Mouse (Mus musculus) midbrain, embryonic 14.5 days (tissue): ENCODE measurements at regions not wholly inside any gene's neighbourhood (a gene's known extent, or its start where the extent isn't known, plus 50 kb on each side); places are given as distances from the start of the nearest gene placed in this dataset.

ENCODE experiments used
- ATAC-seq: fragments of 200-750 bp; cut with Nextera tagmentation; 2 replicates; pipeline ENCODE4 v1.8.0; 2017; ENCODE audit warnings: moderate number of reproducible peaks, moderate library complexity; ENCODE audit not compliant: low FRiP score, low TSS enrichment
- DNase-seq: peaks from one replicate; pipeline ENCODE4 v3.0.0-alpha.2; 2015
- H3K27ac ChIP-seq: fragments of 300-500 bp; sonication (generic); replicated peaks from 2 replicates; pipeline ENCODE4 v1.5.1; 2014; ENCODE audit warnings: mild to moderate bottlenecking, low read depth, low read length, moderate library complexity
- H3K27me3 ChIP-seq: fragments of 300-500 bp; sonication (generic); 2 replicates; pipeline ENCODE4 v1.6.1; 2014; ENCODE audit warnings: low read length, control low read depth, mixed read lengths; ENCODE audit not compliant: control insufficient read depth, insufficient read depth
- H3K36me3 ChIP-seq: fragments of 300-500 bp; sonication (generic); 2 replicates; pipeline ENCODE4 v1.6.1; 2014; ENCODE audit warnings: low read length, control low read depth; ENCODE audit not compliant: control insufficient read depth, insufficient read depth
- H3K4me1 ChIP-seq: fragments of 300-500 bp; sonication (generic); 2 replicates; pipeline ENCODE4 v1.6.1; 2014; ENCODE audit warnings: mild to moderate bottlenecking, antibody characterized with exemption, low read length, control low read depth; ENCODE audit not compliant: control insufficient read depth, insufficient read depth
- H3K4me2 ChIP-seq: fragments of 300-500 bp; sonication (generic); 2 replicates; pipeline ENCODE4 v1.6.1; 2014; ENCODE audit warnings: mild to moderate bottlenecking, low read length, moderate library complexity
- H3K4me3 ChIP-seq: fragments of 300-500 bp; sonication (generic); replicated peaks from 2 replicates; pipeline ENCODE4 v1.5.1; 2014; ENCODE audit warnings: low read depth, low read length
- H3K9ac ChIP-seq: fragments of 300-500 bp; sonication (generic); replicated peaks from 2 replicates; pipeline ENCODE4 v1.6.1; 2014; ENCODE audit warnings: mild to moderate bottlenecking, low read length, moderate library complexity
- H3K9me3 ChIP-seq: fragments of 300-500 bp; sonication (generic); 2 replicates; pipeline ENCODE4 v1.6.1; 2016; ENCODE audit warnings: low read length, control low read depth, mixed read lengths; ENCODE audit not compliant: control insufficient read depth
- WGBS: fragments of 180-500 bp; shearing (Covaris S2); extraction: QIAGEN DNeasy Blood & Tissue Kit; methylation state at CpG from one replicate; pipeline ENCODE4 v1.1.7; 2014; 5-methylcytosine and 5-hydroxymethylcytosine counted together

DNA sequence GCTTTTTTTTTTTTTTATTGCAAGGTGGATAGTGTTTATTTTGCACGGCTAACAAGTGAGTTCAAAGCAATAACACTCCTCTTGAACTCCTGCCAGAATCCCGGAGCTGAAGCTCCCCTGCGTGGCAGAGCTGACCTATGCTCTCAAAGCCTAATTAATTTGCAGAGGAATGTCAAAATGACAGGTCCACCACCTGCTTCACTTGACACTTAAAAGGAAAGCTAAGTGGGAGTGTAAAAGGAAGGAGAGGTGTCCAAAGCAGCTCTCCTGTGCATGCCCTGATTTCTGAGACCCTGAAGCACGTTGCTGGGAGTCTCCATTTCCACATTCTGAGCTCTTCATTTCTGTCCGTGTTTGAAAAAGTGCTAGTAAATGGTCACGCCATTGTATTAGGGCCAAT lies 80.8 kb downstream of the Spry2 start:
- peak; percentile 38; the same call in 1 of the 2 replicates for ATAC-seq
- H3K9ac ChIP-seq, result no peak overlapping the region; the same call in 1 of the 2 replicates

DNA sequence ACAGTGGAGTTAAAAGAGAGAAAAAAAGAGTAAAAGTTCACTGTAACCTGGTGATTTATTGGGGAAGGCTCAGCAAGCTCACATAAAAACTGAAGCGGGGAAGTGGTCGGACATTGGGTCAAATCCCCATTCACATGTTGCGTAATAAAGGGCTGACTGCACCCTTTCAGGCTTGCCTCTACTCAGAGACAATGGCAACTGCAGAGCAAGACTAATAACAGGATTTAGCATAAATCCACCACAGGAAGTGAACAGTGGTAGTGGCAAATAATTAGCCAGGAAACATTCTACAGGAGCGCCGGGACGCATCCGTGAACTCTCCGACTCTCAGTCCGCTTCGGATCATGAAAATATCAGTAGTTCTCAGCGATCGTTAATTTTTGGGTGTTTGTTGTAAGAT lies 81.3 kb downstream of the Spry2 start:
- H3K4me1 ChIP-seq, result peaks cover 4% of the 10 kb centered on the region; the same call in 1 of the 2 replicates
- WGBS, result 3% methylated on average over 12 of the region's 12 CpGs
- peak overlapping the region; percentile 54 for H3K4me2 ChIP-seq
- DNase-seq, result peak; percentile 50
- H3K36me3 ChIP-seq, result no peaks in the 10 kb centered on the region
- no peak for ATAC-seq
- no peak overlapping the region for H3K27ac ChIP-seq
- H3K27me3 ChIP-seq, result no peaks in the 10 kb centered on the region
- no peaks in the 10 kb centered on the region for H3K9me3 ChIP-seq
- peak overlapping the region; percentile 29 for H3K4me3 ChIP-seq
- H3K9ac ChIP-seq, result peak overlapping the region; percentile 24; the same call in 1 of the 2 replicates

More for the DNA sequence above, 80.8 kb downstream of the Spry2 start:
- 4% methylated on average over 6 of the region's 6 CpGs for WGBS
- Histone ChIP-seq H3K4me3 (peak overlapping the region; percentile 29), H3K9me3 (no peaks in the 10 kb centered on the region), H3K27ac (no peak overlapping the region), H3K4me1 (peaks cover 4% of the 10 kb centered on the region; the same call in 1 of the 2 replicates), H3K4me2 (peak overlapping the region; percentile 54), H3K36me3 (no peaks in the 10 kb centered on the region), H3K27me3 (no peaks in the 10 kb centered on the region)
- DNase-seq, result peak; percentile 65

- no peak overlapping the region for H3K4me3 ChIP-seq
- H3K4me2 ChIP-seq, result no peak overlapping the region
- H3K9ac ChIP-seq, result no peak overlapping the region
- DNase-seq, result no peak
- peaks cover 4% of the 10 kb centered on the region; the same call in 1 of the 2 replicates for H3K4me1 ChIP-seq
- no peak for ATAC-seq
- no peaks in the 10 kb centered on the region for H3K27me3 ChIP-seq
- no peaks in the 10 kb centered on the region for H3K9me3 ChIP-seq
- H3K36me3 ChIP-seq, result no peaks in the 10 kb centered on the region
- no peak overlapping the region for H3K27ac ChIP-seq
These were observed 83.0 kb downstream of the Spry2 start for GRCm38 (mm10) chr14:105813661-105814060.

- Histone ChIP-seq H3K27me3 (no peaks in the 10 kb centered on the region), H3K9ac (no peak overlapping the region), H3K4me3 (no peak overlapping the region), H3K4me2 (no peak overlapping the region), H3K9me3 (no peaks in the 10 kb centered on the region), H3K4me1 (peaks cover 4% of the 10 kb centered on the region; the same call in 1 of the 2 replicates), H3K36me3 (no peaks in the 10 kb centered on the region), H3K27ac (no peak overlapping the region)
- WGBS, result 93% methylated on average over 6 of the region's 6 CpGs
- no peak for DNase-seq
- no peak for ATAC-seq
These were observed 83.5 kb downstream of the Spry2 start for GRCm38 (mm10) chr14:105813097-105813496.

GRCm38 (mm10) chr14:105805762-105806161 lies 90.9 kb downstream of the Spry2 start:
- no peak overlapping the region for H3K27ac ChIP-seq
- DNase-seq (no peak), ATAC-seq (no peak)
- H3K4me3 ChIP-seq, result no peak overlapping the region
- peaks cover 8% of the 10 kb centered on the region for H3K4me1 ChIP-seq
- no peak overlapping the region for H3K9ac ChIP-seq
- no peaks in the 10 kb centered on the region for H3K36me3 ChIP-seq
- H3K4me2 ChIP-seq, result no peak overlapping the region
- no peaks in the 10 kb centered on the region for H3K9me3 ChIP-seq
- WGBS, result 86% methylated on average over 6 of the region's 6 CpGs
- H3K27me3 ChIP-seq, result no peaks in the 10 kb centered on the region

DNA sequence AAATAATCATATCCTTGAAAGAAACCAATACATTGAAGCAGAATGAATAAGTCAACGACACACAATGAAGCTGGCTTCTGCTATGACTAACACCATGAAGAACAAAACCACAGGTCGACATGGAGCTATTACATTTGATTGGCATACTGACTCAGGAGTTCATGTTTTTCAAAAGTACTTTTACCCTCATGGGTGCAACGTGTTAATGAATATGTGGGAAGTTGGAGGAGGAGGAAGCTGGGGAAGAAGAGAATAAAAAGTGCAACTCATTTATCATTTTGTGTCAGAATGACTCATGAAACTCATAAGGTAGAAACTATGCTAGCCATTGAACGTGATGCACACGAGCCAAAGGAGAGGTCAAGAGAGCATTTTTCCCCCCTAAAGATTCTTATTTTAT lies 91.3 kb downstream of the Spry2 start:
- Histone ChIP-seq H3K4me1 (peaks cover 8% of the 10 kb centered on the region), H3K36me3 (no peaks in the 10 kb centered on the region), H3K9me3 (no peaks in the 10 kb centered on the region), H3K4me2 (no peak overlapping the region), H3K27ac (no peak overlapping the region), H3K9ac (no peak overlapping the region), H3K27me3 (no peaks in the 10 kb centered on the region), H3K4me3 (no peak overlapping the region)
- no peak for DNase-seq
- WGBS, result 82% methylated on average over 5 of the region's 5 CpGs
- ATAC-seq, result no peak

- Histone ChIP-seq H3K27ac (no peak overlapping the region), H3K9ac (no peak overlapping the region), H3K4me1 (peaks cover 8% of the 10 kb centered on the region), H3K4me2 (no peak overlapping the region), H3K4me3 (no peak overlapping the region), H3K36me3 (no peaks in the 10 kb centered on the region), H3K27me3 (no peaks in the 10 kb centered on the region), H3K9me3 (no peaks in the 10 kb centered on the region)
- ATAC-seq, result no peak
- DNase-seq, result no peak
- 82% methylated on average over 5 of the region's 5 CpGs for WGBS
These were observed 91.9 kb downstream of the Spry2 start for GRCm38 (mm10) chr14:105804761-105805160.

DNA sequence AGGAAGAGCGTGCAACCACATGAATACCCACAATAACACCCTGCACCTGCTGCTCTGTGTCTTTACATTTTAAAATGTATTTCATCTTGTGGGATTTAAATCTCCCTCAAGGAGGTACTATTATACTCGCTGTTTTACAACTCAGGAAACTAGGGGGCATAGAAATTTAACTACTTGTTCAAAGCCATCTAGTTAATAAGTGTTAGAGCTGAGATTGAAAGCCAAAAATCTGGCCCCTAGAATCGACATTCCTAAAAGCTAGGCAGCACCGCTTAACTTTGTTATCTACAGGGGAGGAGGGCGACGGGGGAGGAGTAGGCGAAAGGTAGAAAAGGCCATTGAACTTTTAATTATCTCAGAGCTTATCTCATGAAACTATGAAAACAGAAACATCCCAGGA lies 93.3 kb downstream of the Spry2 start:
- ATAC-seq (no peak), DNase-seq (no peak)
- H3K4me3 ChIP-seq, result no peak overlapping the region
- WGBS, result 54% methylated on average over 7 of the region's 7 CpGs
- H3K4me1 ChIP-seq, result peaks cover 8% of the 10 kb centered on the region
- no peak overlapping the region for H3K9ac ChIP-seq
- H3K4me2 ChIP-seq, result peak overlapping the region; percentile 40
- H3K27ac ChIP-seq, result no peak overlapping the region
- no peaks in the 10 kb centered on the region for H3K9me3 ChIP-seq
- H3K27me3 ChIP-seq, result no peaks in the 10 kb centered on the region
- no peaks in the 10 kb centered on the region for H3K36me3 ChIP-seq

GRCm38 (mm10) chr14:105802529-105803280 lies 93.9 kb downstream of the Spry2 start:
- H3K27me3 ChIP-seq, result no peaks in the 10 kb centered on the region
- H3K4me1 ChIP-seq, result peaks cover 8% of the 10 kb centered on the region
- H3K36me3 ChIP-seq, result no peaks in the 10 kb centered on the region
- ATAC-seq (no peak), DNase-seq (peak; percentile 27)
- no peak overlapping the region for H3K9ac ChIP-seq
- no peak overlapping the region for H3K27ac ChIP-seq
- no peaks in the 10 kb centered on the region for H3K9me3 ChIP-seq
- H3K4me3 ChIP-seq, result no peak overlapping the region
- 24% methylated on average over 18 of the region's 18 CpGs for WGBS
- peak overlapping the region; percentile 40 for H3K4me2 ChIP-seq
